Mouse (Mus musculus) adrenal gland, postnatal 10 days (tissue): ENCODE results near the gene Cyp46a1. TPM values are rescaled to one million over a fixed set of nuclear protein-coding genes. Genes with fewer than 3 reads are reported as not detected.

Experiments used
- DNase-seq: peaks from one replicate; pipeline ENCODE4 v3.0.0; 2021; ENCODE audit warnings: mixed read lengths
- long read RNA-seq, 2 experiments: library from polyadenylated mRNA; stranded (forward); transcript quantifications; one replicate each; pipeline ENCODE4 v2.0.0; 2021
- total RNA-seq, 2 experiments: library from RNA; stranded (reverse); gene quantifications; 2 replicates each; pipeline ENCODE4 v1.2.3; 2021

Cyp46a1 gene
- 1 to 10 TPM; 1.6 to 2.2 TPM for total RNA-seq
- long read RNA-seq, experiment 1, partial matches to known transcripts: 0 of 2 reads
- long read RNA-seq, experiment 1, other reads (novel, unspliced or antisense): 1 of 2 reads
- long read RNA-seq, experiment 2, partial matches to known transcripts: 1 of 2 reads
- long read RNA-seq, experiment 2, other reads (novel, unspliced or antisense): 0 of 2 reads

DNA sequence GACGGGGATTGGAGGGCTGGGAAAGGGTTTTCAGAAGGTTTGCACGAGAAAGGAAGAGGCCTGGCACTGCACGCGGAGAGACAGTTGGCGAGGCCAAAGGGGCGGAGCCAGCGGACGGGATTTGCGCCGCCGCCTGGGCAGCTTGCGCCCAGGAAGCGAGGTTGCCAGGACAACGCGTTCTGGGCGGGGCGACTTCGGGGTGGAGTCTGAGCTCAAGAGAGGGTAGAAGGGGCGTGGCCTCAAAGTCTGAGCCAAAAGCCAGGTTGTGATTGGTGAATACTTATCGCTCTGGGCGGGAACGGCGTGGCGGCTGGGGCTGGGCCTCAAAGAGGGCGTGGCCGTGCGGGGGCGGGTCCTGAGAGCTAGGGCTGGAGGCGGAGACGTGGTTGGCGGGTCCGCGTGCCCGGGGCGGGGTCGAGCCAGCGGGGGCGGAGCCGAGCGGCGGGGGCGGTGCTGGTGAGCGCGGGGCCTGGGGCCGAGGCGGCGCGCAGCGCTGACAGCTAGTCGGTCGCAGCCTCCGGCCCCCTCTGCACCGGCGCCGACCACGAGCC lies at the start of gene Cyp46a1:
Gene Cyp46a1 (plus strand): TSS at position 487 of the 551 bp plus-strand sequence.
- peak; percentile 100 for DNase-seq

DNA sequence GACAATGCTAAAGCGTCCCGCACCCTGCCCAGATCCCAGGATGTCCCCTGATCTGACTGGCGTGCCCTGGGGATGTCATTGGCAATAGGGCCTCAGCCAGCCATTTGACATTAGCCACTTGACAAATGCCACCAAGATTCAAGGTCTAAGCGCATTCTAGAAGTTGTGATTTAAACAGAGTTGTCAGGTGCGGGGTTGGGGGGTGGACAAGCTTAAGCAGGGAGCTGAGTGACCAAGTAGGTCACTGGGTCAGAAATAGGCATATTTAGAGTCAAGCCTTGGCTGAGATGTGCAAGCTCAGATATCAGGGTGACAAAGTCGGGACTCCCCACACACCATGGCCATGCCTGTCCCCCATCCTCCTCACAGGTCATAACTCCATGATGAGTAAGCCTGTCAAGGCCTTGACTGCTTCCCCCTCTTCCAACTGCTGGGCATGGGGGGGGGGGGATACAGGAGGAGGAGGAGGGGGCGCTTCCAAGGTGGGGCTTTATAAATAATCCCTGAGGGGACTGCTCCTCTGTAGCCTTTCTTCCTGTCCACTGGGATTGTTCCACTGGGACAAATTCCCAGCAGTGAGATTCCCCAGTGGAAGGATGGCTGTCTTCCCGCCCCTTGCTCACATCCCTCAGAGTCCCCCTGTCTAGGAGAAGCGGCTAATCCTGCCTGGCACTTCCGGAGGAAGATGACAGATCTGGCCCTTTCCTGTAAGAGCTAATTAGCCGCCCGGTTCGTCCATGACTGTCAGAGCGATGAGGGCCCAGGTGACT lies 49.5 kb upstream of the Cyp46a1 start:
- DNase-seq: no peak

DNA sequence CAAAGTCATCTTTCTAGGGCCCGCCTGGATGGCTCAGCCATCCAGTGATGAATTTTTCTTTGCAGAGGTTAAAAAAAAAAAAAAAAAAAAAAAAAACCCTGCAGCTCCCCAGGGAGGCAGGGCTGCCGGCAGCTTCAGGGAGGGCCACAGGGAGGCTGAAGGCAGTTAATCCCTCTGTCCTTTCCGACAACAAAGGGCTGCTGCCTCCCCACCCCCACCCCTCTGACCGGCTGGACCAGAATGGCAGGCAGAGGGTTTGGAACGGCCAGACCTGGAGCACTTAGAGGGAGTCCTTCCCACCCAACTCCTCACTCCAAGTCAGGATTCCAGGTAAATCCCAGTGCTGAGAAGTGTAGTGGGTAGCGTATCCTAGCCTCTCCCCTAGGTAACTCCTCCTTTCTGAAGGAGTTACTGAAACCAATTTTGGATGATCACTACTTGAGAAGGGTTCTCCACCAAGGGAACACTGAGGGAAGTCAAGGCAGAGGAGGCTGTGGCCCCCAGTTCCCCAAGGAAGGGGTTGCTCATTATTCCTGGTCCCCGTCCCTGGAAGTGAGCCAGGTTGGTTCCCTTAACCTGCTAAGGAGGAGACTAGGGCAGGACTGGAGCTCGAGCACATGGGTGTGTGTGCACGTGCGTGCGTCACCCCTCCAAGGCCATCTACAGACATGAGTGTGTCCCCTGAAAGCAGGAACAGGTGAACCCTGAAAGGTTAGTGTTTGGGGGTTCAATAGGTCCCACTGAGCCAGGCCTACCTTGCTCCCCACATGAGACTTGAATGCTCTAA lies 48.8 kb upstream of the Cyp46a1 start:
- no peak for DNase-seq

DNA sequence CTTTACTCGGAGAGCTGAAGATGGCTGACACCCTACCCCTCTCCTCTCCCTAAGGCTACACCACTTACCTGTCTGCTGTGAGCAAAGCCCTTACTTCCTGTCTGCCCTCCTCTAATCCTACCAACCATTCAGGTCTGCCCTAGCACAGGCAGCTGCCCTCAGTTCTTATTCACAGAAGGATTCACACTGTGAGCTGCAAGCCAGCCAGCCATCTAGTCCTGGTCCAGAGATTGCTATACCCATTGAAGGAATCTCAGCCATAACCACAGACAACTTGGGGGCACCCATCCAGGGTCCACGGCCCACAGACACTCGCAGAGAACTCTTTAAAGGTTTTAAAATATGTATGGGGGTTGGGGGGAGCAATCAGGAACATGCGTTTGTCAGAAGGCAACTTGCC lies 47.8 kb upstream of the Cyp46a1 start:
- no peak for DNase-seq

DNA sequence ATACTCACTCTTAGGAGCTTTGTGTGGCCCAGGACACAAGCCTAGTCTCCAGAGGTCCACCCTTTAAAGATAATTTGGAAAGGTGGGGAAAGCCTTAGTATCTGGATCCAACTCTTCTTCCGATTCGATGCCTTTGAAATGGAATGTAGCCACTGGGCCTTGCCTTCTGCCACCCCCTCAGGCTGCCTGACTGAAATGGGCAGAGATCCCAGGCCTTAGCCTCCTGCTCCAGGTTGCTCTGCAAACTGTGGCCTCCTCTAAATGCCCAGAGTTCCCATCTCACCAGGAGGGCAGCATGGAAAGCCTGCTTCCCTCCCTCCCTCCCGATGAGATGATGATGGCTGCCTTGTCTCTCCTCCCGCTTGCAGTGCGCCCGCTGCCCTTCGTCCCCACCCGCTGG lies 47.2 kb upstream of the Cyp46a1 start:
- no peak for DNase-seq

DNA sequence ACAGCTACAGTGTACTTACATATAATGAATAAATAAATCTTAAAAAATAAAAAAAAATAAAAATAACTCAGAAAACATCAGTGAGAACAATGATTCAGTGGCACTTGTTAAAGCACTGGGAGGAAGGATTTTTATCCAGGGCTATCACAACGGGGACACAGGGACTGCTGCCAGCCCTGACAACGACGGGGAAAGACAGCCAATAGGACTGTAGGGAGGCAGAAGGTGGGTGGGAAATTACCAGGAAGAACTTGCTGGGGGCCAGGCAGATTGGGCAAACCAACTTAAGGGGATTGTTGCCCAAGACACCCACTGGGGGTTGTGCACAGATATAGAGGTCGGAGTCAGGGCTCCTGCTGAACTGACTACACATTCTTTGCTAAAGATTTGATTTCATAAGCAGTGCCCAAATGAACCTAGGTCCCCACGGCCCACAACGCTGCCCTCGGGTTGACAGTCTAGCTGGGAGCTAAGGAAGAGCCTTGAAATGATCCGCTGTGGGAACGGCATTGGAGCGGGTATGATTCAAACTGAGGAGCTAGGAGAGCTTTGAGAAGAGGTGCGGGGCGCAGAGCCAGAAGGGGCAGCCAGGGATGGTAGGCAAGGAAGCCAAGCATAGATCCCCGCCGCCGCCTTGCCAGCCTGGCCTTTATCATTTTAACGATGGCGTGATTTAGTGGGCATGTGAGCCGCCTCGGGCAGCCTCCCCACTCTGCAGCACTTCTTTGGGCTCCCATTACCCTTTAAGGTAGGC lies 45.9 kb upstream of the Cyp46a1 start:
- DNase-seq: peak; percentile 53

DNA sequence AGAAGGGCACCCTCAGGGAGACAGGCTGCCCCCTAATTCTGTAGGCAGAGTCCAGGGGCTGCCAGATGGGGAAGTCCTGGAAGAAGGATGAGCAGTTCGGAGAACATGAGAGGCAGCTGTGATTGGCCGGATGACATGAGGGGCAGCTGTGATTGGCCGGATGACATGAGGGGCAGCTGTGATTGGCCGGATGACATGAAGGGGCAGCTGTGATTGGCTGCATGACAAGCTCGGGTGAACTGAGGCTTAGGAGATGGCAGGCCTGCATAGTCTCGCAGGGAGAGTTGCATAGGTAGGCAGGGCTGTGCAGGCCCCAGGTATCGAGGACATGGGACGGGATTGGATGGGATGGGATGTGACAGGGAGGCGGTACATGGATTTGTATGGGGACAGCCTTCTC lies 41.8 kb upstream of the Cyp46a1 start:
- peak; percentile 42 for DNase-seq

DNA sequence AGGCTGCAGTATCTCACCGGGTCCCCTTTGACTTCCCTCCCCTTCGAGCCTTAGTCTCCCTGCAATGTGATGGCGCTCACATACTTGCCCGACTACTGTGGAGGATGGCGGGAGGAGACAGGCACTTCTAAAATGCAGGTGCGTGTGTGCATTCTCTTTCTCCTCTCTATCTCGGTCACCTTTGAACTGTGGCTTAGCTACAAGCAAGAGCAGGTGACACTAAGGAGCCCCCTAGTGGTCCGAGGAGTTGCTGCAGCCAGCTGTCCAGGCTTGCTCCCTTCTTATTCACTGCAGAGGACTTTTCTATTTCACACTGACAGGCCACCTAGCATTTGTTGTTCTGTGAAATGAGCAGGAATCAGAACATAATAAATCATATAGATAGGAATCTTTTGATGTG lies 41.2 kb upstream of the Cyp46a1 start:
- peak; percentile 86 for DNase-seq

DNA sequence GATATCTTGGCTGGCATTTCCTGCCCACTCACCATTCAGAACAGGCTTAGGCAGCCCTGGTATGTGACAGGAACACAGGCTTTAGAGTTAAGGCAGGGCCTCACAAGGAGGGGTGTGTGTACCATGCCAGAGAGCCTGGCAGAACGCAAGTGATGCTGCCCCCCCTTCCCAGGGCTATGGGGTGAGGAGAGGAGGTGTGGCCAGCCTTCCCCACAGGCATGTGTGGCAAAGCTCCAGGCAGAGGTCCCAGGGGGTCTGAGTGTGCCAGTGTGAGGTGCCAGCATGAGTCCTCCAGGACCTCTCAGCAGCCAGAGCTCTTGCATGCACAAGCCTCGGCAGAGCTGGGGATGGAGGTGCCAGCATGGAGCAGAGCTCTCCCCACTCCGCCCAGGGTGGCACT lies 39.6 kb upstream of the Cyp46a1 start:
- DNase-seq: peak; percentile 83

DNA sequence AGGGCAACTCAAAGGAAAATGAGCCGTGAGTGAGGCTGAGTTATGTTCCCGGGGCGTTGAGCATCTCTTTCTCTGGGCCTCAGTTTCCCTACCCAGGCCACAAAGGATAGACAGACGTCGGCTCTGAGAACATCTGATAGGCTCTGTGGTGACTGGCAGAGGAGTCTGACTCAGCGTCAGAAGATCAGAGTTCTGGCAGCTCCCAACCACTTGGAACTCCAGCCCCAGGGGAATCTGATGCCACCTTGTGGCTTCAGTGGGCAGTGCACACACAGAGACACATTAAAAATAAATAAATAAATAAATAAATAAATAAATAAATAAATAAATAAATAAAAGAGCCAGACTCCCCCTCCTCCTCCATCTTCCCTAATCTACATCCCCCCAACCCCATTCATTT lies 37.1 kb upstream of the Cyp46a1 start:
- peak; percentile 29 for DNase-seq

DNA sequence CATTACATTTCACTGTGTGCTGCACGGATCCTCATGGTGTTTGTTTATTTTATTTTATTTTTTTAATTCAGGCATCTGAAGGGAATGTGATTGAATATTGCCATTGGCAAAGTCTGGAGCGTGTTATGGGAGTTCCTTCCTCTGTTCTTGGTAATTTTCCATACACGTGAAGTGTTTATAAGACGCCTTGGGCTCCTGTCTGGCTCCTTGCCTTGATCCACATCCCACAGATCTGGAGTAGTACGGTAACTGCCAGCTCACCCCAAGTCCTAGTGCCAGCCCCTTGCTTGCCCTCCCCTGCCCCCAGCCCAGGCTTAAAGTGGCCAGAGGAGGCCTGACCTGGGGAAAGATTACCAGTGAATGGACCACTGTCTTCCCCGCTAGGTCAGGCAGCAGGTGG lies 33.2 kb upstream of the Cyp46a1 start:
- no peak for DNase-seq

DNA sequence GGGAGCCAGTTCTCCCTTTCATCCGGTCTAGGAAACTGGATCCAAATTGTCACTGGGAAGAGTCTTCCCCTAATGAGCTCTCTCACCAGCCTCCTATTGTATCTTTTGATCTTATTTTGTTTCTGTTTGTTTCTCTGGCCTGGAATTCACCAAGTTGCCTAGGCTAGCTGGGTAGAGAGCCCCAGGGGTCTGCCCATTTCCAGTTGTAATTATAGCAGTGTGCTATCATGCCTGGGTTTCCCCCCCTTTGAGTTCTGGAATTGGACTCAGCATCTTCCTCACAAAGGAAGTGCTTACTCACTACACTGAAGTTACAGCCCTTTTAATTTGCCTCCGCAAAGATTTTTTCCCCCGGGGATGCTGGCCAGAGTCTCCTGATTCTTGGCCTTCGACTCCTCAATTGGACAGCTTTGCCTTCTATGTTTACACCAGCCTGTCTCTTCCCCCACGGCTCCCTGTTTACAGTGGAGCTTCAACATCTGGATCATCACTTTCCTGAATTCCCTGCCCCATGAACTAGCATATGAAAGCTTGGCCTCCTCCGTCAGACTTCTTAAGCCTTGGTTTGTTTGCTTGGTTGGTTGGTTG lies 30.3 kb upstream of the Cyp46a1 start:
- DNase-seq: no peak

DNA sequence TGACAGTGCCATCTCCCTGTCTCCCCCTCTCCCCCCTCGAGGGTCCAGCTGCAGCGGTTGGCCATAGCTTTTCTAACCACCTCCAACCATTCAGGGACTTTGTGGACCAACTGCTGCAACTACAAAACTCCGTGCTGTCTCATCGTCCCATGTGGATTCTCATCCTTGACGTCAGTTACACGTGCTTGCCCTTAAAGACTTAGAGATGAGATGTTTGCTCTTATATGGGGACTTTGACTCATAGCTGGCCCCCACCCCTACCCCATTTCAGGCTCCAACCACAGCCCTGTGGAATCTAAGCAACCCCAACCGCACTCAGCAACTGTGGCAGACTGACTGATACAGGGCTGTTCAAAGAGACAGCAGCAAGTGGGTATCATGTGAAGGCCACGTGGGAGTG lies 29.0 kb upstream of the Cyp46a1 start:
- DNase-seq: no peak

DNA sequence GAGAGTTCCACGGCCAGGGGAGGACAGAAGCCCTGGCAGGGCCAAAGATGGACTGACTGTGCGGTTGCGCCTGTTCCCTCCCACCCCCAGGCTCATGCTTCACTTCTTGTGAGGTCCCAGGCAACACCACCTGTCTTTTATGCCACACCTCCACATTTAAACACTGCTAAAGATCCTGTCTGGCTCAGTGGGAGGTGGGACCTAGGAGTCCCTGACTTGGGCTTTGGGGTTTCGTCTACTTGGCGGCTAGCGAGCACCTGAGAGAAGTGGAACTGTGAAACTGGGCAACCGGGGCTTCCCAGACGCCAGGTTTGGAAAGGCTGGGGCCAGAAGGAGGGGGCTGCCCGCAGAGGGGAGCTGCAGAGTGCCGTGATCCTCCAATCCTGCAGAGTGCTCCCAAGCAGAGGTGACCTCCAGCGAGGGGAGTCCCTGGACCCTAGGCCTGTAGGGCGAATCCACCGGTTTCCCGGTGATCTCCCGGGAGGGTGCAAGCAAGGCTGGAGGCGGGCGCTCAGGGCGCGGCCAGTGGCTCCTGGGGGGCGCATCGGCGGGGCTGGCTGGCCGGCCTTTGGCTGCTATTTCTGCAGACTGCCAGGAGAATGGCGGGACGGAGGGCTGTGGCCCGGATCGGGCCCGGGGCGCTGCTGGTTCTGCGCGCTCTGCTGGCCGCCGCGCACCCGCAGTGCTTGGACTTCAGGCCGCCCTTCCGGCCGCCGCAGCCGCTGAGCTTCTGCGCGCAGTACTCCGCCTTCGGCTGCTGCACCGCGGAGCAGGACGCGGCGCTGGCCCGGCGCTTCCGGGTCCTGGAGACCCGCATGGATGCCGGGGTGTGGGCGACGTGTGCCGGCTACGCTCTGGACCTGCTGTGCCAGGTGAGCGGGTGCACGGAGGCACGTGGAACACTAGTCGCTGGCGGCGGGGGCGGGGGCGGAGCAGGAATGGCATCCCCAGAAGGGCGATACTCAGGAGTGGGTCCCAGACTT lies 28.1 kb upstream of the Cyp46a1 start, which contains the start of gene Hhipl1:
Gene Hhipl1 (plus strand): TSS at position 459 of the 983 bp plus-strand sequence.
- peak; percentile 62 for DNase-seq

DNA sequence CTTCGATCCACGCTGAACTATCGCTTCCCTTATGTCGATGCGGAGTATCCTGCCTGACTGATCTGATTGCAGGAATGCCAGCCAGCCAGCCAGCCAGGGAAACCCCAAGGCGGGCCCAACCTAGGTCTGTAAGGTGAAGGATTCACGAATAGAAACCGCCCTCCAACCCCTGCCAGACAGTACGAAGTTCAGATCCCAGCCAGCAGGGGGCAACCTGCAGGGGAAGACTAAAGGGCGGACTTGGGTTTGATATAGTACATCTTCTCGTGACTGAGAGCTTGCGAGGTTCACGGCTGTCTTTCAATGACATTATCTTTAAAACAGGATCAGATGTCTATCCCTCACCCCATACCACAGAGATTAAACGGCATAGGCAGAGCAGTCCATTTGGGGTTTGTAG lies 26.6 kb upstream of the Cyp46a1 start:
- DNase-seq: peak; percentile 67

DNA sequence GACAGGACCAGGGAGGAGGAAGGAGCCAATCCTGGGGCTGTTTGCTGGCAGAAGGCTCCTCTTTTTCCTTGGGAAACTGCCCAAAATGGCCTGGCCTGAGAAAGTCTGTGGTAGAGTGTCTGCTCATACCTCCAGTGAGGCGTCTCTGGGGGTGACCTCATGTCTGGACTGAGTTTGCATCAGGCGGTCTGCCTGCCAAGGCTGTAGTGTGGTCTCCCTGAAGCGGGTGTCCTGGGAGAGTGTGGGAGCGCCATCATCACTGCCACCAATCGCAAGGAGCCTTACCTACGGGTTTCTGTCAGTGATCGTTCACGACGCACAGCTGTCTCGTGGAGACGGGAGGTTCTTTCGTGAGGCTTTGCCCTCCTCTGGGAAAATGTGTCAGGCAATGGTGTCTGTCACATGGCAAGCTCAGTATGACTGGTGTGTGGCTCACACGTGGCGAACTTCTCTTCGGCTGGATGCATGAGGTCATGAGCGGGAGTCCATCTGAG lies 25.8 kb upstream of the Cyp46a1 start:
- peak; percentile 23 for DNase-seq

DNA sequence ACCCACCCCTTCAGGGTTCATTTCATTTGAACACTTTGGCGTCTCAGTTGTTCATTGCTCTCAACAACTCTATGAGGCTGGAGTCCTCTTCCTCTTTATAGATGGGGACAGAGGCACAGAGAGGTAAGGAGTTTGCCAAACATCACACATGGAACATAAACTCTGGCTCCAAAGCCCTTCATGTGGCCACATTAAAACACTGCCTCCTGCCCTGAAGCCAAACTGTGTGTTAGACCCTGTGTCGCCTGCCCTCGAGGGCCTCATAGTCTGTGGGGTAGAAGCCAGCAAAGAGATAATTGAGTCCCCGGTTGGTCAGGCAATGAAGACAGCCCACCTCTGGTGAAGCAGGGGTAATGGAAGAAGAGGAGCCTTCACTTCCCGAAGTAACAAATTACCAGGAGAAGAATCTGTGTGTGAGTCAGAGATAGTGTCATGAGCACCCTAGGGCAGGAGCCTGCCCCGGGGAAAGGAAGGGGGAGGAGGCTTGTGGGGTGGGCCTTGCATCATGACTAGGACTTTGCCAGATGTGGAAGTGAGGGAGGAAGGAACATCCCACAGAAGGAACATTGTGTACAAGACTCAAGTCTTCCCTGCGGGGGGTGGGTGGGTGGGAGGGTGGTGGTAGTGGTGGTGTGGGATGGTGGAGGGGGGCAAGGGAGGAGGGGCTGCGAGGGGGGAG lies 24.9 kb upstream of the Cyp46a1 start:
- peak; percentile 41 for DNase-seq

DNA sequence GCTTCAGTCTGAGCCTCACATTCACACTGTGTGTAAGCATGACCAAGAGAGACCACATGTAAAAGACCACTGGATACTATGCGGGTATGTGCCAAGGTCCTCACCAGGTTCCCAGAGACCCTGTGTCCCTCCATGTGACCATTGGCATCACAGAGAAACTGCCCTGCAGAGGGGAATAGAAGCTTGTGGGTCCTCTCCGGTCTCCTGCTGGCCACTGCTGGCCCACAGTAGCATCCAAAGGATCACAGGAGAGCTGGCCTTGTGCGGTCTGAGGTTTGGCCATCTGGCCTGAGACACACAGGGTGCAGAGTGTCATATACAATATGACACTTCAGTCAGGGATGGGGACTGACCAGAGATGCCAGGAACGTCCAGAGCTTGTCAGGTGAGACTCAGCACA lies 24.1 kb upstream of the Cyp46a1 start:
- no peak for DNase-seq

DNA sequence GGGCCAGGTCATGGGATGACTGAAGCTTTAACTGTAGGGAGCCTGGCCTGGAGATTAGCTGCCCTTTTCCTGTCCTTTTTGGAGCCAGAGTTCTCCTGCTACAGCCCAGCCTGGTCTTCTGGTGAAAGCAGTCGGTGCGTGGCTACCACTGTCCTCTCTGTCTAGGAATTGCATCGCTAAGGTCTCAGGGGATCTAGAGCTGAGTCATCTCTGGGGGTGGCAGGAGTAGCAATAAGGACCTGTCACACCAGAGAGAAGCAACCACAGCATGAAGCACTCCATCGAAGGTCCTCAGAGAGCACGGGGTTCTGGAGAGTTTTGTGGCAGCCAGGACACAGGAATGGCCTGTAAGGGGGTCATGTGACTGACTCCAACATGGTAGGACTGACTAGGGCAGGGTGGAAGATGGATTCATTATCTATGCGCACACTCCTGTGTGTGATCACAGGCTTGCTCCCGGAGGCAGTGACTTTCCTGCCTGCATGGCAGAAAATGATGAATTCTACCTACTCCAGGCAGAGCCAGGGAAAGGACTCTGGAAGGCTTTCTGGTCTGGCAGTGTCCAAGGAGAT lies 23.6 kb upstream of the Cyp46a1 start:
- no peak for DNase-seq
